Mouse (Mus musculus): Measurements from ENCODE around the gene Hnrnpr. TPM values are rescaled to one million over a fixed set of nuclear protein-coding genes. Genes with fewer than 3 reads are reported as not detected.

Gene Hnrnpr
- polyA plus RNA-seq, 2 experiments, result 40.7 to 41.5 TPM

DNA sequence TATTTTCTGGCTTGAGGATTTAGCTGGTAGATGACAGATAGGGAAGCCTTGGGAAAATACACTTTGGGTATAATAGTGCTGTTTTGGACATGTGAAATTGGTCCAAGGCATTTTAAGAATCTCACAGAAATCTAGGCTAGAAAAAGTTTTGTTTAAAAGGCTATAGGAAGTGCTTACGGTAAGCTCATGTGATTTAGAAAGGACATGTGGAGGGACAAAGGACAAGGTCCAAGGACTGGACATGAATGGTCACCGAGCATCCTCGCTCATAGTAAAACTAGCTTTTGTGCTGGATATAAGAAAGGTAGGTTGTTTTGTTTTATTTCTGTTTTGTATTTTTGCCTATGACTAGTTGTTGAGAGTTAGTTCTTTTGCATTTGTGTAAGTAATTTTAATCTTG, 21.0 kb downstream of the Hnrnpr start:
- 89% methylated on average over 3 of the region's 3 CpGs for WGBS (ENCODE audit: insufficient replicate concordance)
- Histone ChIP-seq H3K4me1 (replicated peaks; ENCODE audit: control insufficient read depth in 2 of 2, insufficient read depth in 2 of 2, low read length in 1 of 2) (no peaks in the 10 kb centered on the region), H3K36me3 (replicated peaks; ENCODE audit: control insufficient read depth, insufficient read depth, low read depth) (peaks cover 46% of the 10 kb centered on the region), H3K4me3 (ENCODE audit: insufficient read depth in 1 of 2, low read depth in 2 of 2, low read length in 2 of 2) (no peak overlapping the region), H3K27ac (no peak overlapping the region), H3K4me2 (ENCODE audit: low read depth) (no peak overlapping the region), H3K27me3 (ENCODE audit: control insufficient read depth, insufficient read depth, low read length) (no peaks in the 10 kb centered on the region), H3K9me3 (ENCODE audit: control insufficient read depth, low read length) (no peaks in the 10 kb centered on the region), H3K9ac (replicated peaks) (no peak overlapping the region)
- TF ChIP-seq EP300 (IDR thresholded peaks at IDR 0.05; ENCODE audit: low read depth) (no peak), CTCF (IDR thresholded peaks at IDR 0.05; ENCODE audit: low read depth) (no peak)
- ATAC-seq (ENCODE audit: insufficient read depth) (no peak), DNase-seq (ENCODE audit: low read depth in 3 of 3, low spot score in 3 of 3) (no peak)

DNA sequence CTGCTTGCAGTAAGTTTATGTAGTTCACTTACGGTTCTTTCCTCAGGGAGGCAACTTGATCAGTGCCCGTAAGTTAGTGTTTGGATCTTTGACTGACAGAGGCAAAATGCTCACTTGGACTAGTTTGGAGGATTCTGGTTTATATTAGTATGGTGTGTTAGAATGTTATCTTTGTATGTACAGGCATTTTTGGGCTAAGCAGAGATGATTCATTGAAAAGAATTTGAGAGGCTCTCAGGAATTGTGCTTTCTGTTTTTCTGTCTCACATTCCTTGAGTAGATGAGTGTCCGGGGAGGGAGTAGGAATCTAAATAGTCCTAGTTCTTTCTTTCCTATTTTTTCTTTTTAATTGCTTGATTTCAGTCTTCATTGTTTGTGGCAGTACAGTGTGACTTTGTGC, 22.4 kb downstream of the Hnrnpr start:
- ATAC-seq (ENCODE audit: insufficient read depth) (no peak), DNase-seq (ENCODE audit: low read depth in 3 of 3, low spot score in 3 of 3) (no peak)
- Histone ChIP-seq H3K9me3 (ENCODE audit: control insufficient read depth, low read length) (no peaks in the 10 kb centered on the region), H3K4me2 (ENCODE audit: low read depth) (no peak overlapping the region), H3K27ac (no peak overlapping the region), H3K27me3 (ENCODE audit: control insufficient read depth, insufficient read depth, low read length) (no peaks in the 10 kb centered on the region), H3K4me3 (ENCODE audit: insufficient read depth in 1 of 2, low read depth in 2 of 2, low read length in 2 of 2) (no peak overlapping the region), H3K36me3 (replicated peaks; ENCODE audit: control insufficient read depth, insufficient read depth, low read depth) (peaks cover 42% of the 10 kb centered on the region), H3K4me1 (replicated peaks; ENCODE audit: control insufficient read depth in 2 of 2, insufficient read depth in 2 of 2, low read length in 1 of 2) (no peaks in the 10 kb centered on the region), H3K9ac (replicated peaks) (no peak overlapping the region)
- TF ChIP-seq CTCF (IDR thresholded peaks at IDR 0.05; ENCODE audit: low read depth) (no peak), EP300 (IDR thresholded peaks at IDR 0.05; ENCODE audit: low read depth) (no peak)
- WGBS (ENCODE audit: insufficient replicate concordance), result 88% methylated on average over 3 of the region's 3 CpGs

DNA sequence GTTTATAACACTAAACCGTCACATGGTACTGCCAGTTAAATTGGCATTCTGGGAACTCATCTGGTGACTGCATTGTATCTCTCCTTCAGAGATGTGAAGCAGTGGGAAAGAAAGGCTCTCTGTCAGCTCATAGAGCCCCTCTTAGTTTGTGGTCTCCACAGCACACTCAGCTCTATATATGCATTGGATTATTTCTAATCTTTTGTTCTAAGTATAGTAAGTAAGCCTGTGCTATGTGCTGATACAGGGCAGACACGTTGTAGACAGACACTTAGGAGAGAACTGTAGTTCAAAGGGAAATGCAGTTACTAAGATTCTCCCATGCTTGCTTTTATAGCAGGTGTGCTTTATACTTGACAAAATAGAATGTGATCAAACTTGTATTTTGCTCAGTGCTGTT, 24.3 kb downstream of the Hnrnpr start:
- H3K36me3 ChIP-seq (replicated peaks; ENCODE audit: control insufficient read depth, insufficient read depth, low read depth), result peaks cover 45% of the 10 kb centered on the region
- 53% methylated on average over 2 of the region's 2 CpGs for WGBS (ENCODE audit: insufficient replicate concordance)
- no peak for ATAC-seq (ENCODE audit: insufficient read depth)
- no peaks in the 10 kb centered on the region for H3K9me3 ChIP-seq (ENCODE audit: control insufficient read depth, low read length)
- no peak overlapping the region for H3K4me2 ChIP-seq (ENCODE audit: low read depth)
- no peak for DNase-seq (ENCODE audit: low read depth in 3 of 3, low spot score in 3 of 3)
- no peaks in the 10 kb centered on the region for H3K4me1 ChIP-seq (replicated peaks; ENCODE audit: control insufficient read depth in 2 of 2, insufficient read depth in 2 of 2, low read length in 1 of 2)
- H3K27ac ChIP-seq, result no peak overlapping the region
- no peaks in the 10 kb centered on the region for H3K27me3 ChIP-seq (ENCODE audit: control insufficient read depth, insufficient read depth, low read length)
- TF ChIP-seq CTCF (IDR thresholded peaks at IDR 0.05; ENCODE audit: low read depth) (no peak), EP300 (IDR thresholded peaks at IDR 0.05; ENCODE audit: low read depth) (no peak)
- H3K9ac ChIP-seq (replicated peaks), result no peak overlapping the region
- H3K4me3 ChIP-seq (ENCODE audit: insufficient read depth in 1 of 2, low read depth in 2 of 2, low read length in 2 of 2), result no peak overlapping the region

- Histone ChIP-seq H3K4me3 (ENCODE audit: insufficient read depth in 1 of 2, low read depth in 2 of 2, low read length in 2 of 2) (no peak overlapping the region), H3K27ac (no peak overlapping the region), H3K27me3 (ENCODE audit: control insufficient read depth, insufficient read depth, low read length) (no peaks in the 10 kb centered on the region), H3K9me3 (ENCODE audit: control insufficient read depth, low read length) (no peaks in the 10 kb centered on the region), H3K4me1 (replicated peaks; ENCODE audit: control insufficient read depth in 2 of 2, insufficient read depth in 2 of 2, low read length in 1 of 2) (no peaks in the 10 kb centered on the region), H3K36me3 (replicated peaks; ENCODE audit: control insufficient read depth, insufficient read depth, low read depth) (peaks cover 48% of the 10 kb centered on the region), H3K4me2 (ENCODE audit: low read depth) (no peak overlapping the region), H3K9ac (replicated peaks) (no peak overlapping the region)
- no peak for DNase-seq (ENCODE audit: low read depth in 3 of 3, low spot score in 3 of 3)
- ATAC-seq (ENCODE audit: insufficient read depth), result no peak
- no peak for TF ChIP-seq CTCF (IDR thresholded peaks at IDR 0.05; ENCODE audit: low read depth)
- TF ChIP-seq EP300 (IDR thresholded peaks at IDR 0.05; ENCODE audit: low read depth), result no peak
- 66% methylated on average over 4 of the region's 4 CpGs for WGBS (ENCODE audit: insufficient replicate concordance)
Measured at GRCm38 (mm10) chr4:136337129-136337528, 26.4 kb downstream of the Hnrnpr start.

- Histone ChIP-seq H3K36me3 (replicated peaks; ENCODE audit: control insufficient read depth, insufficient read depth, low read depth) (peaks cover 43% of the 10 kb centered on the region), H3K4me1 (replicated peaks; ENCODE audit: control insufficient read depth in 2 of 2, insufficient read depth in 2 of 2, low read length in 1 of 2) (no peaks in the 10 kb centered on the region), H3K9me3 (ENCODE audit: control insufficient read depth, low read length) (no peaks in the 10 kb centered on the region), H3K9ac (replicated peaks) (no peak overlapping the region), H3K4me2 (ENCODE audit: low read depth) (no peak overlapping the region), H3K27me3 (ENCODE audit: control insufficient read depth, insufficient read depth, low read length) (no peaks in the 10 kb centered on the region), H3K4me3 (ENCODE audit: insufficient read depth in 1 of 2, low read depth in 2 of 2, low read length in 2 of 2) (no peak overlapping the region), H3K27ac (no peak overlapping the region)
- DNase-seq (ENCODE audit: low read depth in 3 of 3, low spot score in 3 of 3), result no peak
- TF ChIP-seq CTCF (IDR thresholded peaks at IDR 0.05; ENCODE audit: low read depth) (no peak), EP300 (IDR thresholded peaks at IDR 0.05; ENCODE audit: low read depth) (no peak)
- ATAC-seq (ENCODE audit: insufficient read depth), result no peak
- WGBS (ENCODE audit: insufficient replicate concordance), result 77% methylated on average over 6 of the region's 6 CpGs
Measured at GRCm38 (mm10) chr4:136349616-136350015, 38.9 kb downstream of the Hnrnpr start.

Measured in liver, embryonic 14.5 days (tissue).